24 mouse cellular contexts compared by ENCODE assay signal in genomic region chr15:83068270-83068669, GRCm38 (mm10).
"Had no signal": no experiment of that assay in that cellular context is flagged by ENCODE, and none has a peak within 500 bp of the region (broad histone marks: within the 10 kb centered on the region; RNA-seq: fewer than 3 reads in every experiment).

No protein-coding gene starts in this region.

- H3K27ac ChIP-seq: heart, adult 2 months; heart, embryonic 13.5 days; heart, embryonic 15.5 days; hindbrain, embryonic 14.5 days; intestine, embryonic 15.5 days; limb, embryonic 13.5 days; limb, embryonic 15.5 days; liver, embryonic 12.5 days; liver, embryonic 14.5 days had no signal

- H3K36me3 ChIP-seq: heart, embryonic 13.5 days; heart, embryonic 15.5 days; intestine, embryonic 15.5 days; limb, embryonic 13.5 days; limb, embryonic 15.5 days; liver, embryonic 12.5 days had no signal

- H3K4me3 ChIP-seq: heart, adult 2 months; heart, embryonic 13.5 days; heart, embryonic 15.5 days; intestine, embryonic 15.5 days; limb, embryonic 13.5 days; limb, embryonic 15.5 days; liver, embryonic 12.5 days had no signal

- DNase-seq: gastrocnemius, postnatal 14 days; gastrocnemius, postnatal 36 days; heart, adult 11 months; heart, adult 2 months; heart, postnatal 14 days; heart, postnatal 36 days; kidney, adult 18-20 months; kidney, adult 8-10 months; kidney, postnatal 10 days; kidney, postnatal 36 days; layer of hippocampus, postnatal 36 days; left cerebral cortex, postnatal 4 days had no signal

- H3K9me3 ChIP-seq: heart, embryonic 15.5 days; intestine, embryonic 15.5 days; limb, embryonic 13.5 days; limb, embryonic 15.5 days; liver, embryonic 12.5 days had no signal

- H3K4me1 ChIP-seq: liver, embryonic 12.5 days had no signal

- H3K27me3 ChIP-seq: heart, embryonic 13.5 days; heart, embryonic 15.5 days; intestine, embryonic 15.5 days; limb, embryonic 13.5 days; limb, embryonic 15.5 days; liver, embryonic 12.5 days had no signal

- ATAC-seq: hindbrain, embryonic 16.5 days; inflammation-experienced regulatory T-cells, adult 6 months; intestine, embryonic 15.5 days; intestine, postnatal 0 days; liver, embryonic 12.5 days had no signal

- H3K4me2 ChIP-seq: heart, embryonic 11.5 days; heart, embryonic 13.5 days; heart, embryonic 15.5 days; hindbrain, embryonic 14.5 days; intestine, embryonic 15.5 days; limb, embryonic 13.5 days; limb, embryonic 15.5 days; liver, embryonic 12.5 days had no signal

- H3K9ac ChIP-seq: heart, embryonic 13.5 days; heart, embryonic 15.5 days; hindbrain, embryonic 14.5 days; intestine, embryonic 15.5 days; limb, embryonic 13.5 days; limb, embryonic 15.5 days; liver, embryonic 12.5 days; liver, embryonic 14.5 days had no signal
